Mouse (Mus musculus) kidney, adult 2 months (tissue): ENCODE measurements around the gene Olfr763. TPM values are rescaled to one million over a fixed set of nuclear protein-coding genes. Genes with fewer than 3 reads are reported as not detected.
"Not testable (repeated sequence)": the region's sequence is repeated elsewhere in the genome, so short reads cannot be mapped to it uniquely, and the experiment has no call there.

Source experiments
- DNase-seq: peaks from one replicate; pipeline ENCODE4 v3.0.0; 2021
- H3K27ac ChIP-seq: fragments of 200-500 bp; 2 replicates; pipeline ENCODE4 v1.5.1; 2012; ENCODE audit warnings: low read depth, low read length, control low read depth, inconsistent platforms; ENCODE audit not compliant: insufficient read depth
- H3K27me3 ChIP-seq: fragments of 200-500 bp; replicated peaks from 2 replicates; pipeline ENCODE4 v1.6.1; 2012; ENCODE audit warnings: mild to moderate bottlenecking, moderate library complexity, low read length, inconsistent platforms; ENCODE audit not compliant: control insufficient read depth, insufficient read depth
- H3K36me3 ChIP-seq: fragments of 200-500 bp; 2 replicates; pipeline ENCODE4 v1.6.1; 2012; ENCODE audit warnings: mild to moderate bottlenecking, moderate library complexity, low read length, inconsistent platforms; ENCODE audit not compliant: control insufficient read depth, insufficient read depth
- H3K4me1 ChIP-seq: fragments of 200-500 bp; 2 replicates; pipeline ENCODE4 v1.6.1; 2011; ENCODE audit warnings: low read length; ENCODE audit not compliant: control insufficient read depth, insufficient read depth
- H3K4me3 ChIP-seq: fragments of 200-500 bp; 2 replicates; pipeline ENCODE4 v1.5.1; 2011; ENCODE audit warnings: mild to moderate bottlenecking, low read depth, low read length, control low read depth; ENCODE audit not compliant: insufficient read depth
- CTCF ChIP-seq: fragments of 200-500 bp; conservative IDR thresholded peaks from 2 replicates; pipeline ENCODE4 v1.5.1; 2011; ENCODE audit warnings: low read depth, mild to moderate bottlenecking, control low read depth, low read length, moderate library complexity, mixed read lengths; ENCODE audit not compliant: insufficient read depth, insufficient read length
- POLR2A ChIP-seq: fragments of 200-500 bp; IDR thresholded peaks from one replicate; pipeline ENCODE4 v1.6.1; 2011; ENCODE audit warnings: low read depth, low read length, control low read depth
- WGBS: fragments of 180-500 bp; shearing (Covaris S2); methylation state at CpG from one replicate; pipeline ENCODE4 v1.1.7; 2018; 5-methylcytosine and 5-hydroxymethylcytosine counted together
- polyA plus RNA-seq: library from polyadenylated mRNA; depleted of rRNA; stranded (reverse); fragments of >200 nt; gene quantifications from 2 replicates; pipeline ENCODE4 v1.2.3, GENCODE M21; 2012

Olfr763 gene
- polyA plus RNA-seq, 1 experiment = not detected

DNA sequence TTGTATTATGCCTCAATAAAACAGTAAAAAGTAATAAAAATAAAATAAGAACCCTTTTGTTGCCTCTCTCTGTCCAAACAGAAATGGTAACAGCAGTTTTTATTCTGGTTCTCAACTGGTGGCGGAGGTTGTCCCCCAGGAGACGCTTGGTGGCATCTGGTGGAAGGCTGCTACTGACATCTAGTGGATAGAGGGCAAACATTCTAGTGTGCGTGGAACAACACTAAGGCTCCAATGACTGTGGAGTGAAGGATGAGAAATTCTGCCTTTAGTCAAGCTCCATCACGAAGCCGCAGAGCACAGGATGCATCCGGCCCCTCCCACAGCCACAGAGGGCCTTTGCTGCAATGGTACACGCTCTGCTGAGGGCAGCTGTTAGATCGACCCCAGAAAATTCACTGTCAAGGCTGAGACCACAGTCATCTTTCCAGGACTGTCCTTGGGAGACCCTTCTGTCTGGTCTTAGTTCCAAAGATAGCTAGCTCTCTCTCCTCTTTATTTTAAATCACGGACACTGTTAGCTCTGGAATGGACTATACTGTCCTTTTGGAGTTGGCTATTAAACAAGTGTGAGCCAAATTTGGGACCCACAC is 33.0 kb upstream of the Olfr763 start:
- H3K4me3 ChIP-seq = no peak overlapping the region
- H3K36me3 ChIP-seq = no peaks in the 10 kb centered on the region
- H3K4me1 ChIP-seq = peaks cover 2% of the 10 kb centered on the region; the same call in 1 of the 2 replicates
- no peaks in the 10 kb centered on the region for H3K27me3 ChIP-seq
- WGBS = 17% methylated on average over 9 of the region's 9 CpGs
- TF ChIP-seq CTCF (peak; percentile 92), POLR2A (no peak)
- DNase-seq = peak; percentile 73
- no peak overlapping the region for H3K27ac ChIP-seq

DNA sequence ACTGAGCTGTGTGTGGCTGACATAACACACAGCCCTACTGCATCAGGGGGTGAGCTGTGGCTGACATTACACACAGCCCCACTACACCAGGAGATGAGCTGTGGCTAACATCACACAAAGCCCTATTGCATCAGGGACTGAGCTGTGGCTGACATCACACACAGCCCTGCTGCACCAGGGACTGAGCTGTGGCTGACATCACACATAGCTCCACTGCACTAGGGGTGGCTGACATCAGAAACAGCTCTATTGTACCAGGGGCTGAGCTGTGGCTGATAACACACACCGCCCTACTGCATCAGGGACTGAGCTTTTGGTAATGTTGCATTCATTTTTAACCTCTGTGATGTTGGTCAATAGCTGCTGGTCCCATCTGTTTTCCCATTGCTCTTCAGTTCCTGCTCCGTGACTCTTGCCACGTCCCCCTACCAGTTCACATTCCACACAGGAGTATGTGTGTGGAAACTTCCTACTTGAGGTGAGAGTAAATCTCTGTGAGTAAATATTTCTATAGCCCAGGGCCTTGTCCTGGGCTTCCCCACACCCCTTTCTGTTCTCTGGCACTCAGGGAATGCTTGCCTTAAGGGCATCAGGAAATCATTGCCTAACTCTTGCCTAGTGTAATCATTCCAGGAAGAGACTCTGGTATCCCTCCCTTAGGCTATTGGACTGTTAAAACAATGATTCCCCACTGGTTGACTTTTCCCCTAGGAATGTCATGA is 29.8 kb upstream of the Olfr763 start:
- no peaks in the 10 kb centered on the region for H3K27me3 ChIP-seq
- no peak for TF ChIP-seq POLR2A
- TF ChIP-seq CTCF = no peak
- peaks cover 2% of the 10 kb centered on the region; the same call in 1 of the 2 replicates for H3K4me1 ChIP-seq
- 63% methylated on average over 3 of the region's 3 CpGs for WGBS
- H3K27ac ChIP-seq = no peak overlapping the region
- peak; percentile 42 for DNase-seq
- H3K4me3 ChIP-seq = no peak overlapping the region
- H3K36me3 ChIP-seq = no peaks in the 10 kb centered on the region

DNA sequence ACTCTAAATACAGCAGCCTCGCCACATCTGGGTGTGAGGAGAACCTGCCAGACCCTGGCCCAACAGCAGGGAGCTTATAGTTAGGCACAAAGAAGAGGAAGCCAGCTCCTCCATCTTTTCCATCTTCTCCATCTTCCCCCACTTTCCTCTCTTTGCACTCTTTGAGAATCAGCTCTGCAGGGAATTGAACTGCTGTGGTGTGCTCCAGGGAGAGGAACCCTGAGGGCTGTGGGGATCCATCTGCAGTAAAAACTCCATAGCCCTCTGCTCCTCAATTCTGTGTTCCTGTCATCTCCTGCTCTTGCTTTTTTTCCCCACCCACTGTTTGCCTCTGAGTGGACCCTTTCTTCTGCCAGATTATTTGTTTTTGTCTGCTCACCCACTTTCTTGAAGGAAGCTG is 21.5 kb upstream of the Olfr763 start, which contains the start of gene Olfr9:
Olfr9 (plus strand) TSS at position 301 of the 400 bp plus-strand sequence.
- not testable (repeated sequence) for H3K4me1 ChIP-seq, H3K27me3 ChIP-seq, DNase-seq, H3K4me3 ChIP-seq, H3K27ac ChIP-seq, H3K36me3 ChIP-seq
- 75% methylated on average over 1 of the region's 1 CpGs for WGBS

DNA sequence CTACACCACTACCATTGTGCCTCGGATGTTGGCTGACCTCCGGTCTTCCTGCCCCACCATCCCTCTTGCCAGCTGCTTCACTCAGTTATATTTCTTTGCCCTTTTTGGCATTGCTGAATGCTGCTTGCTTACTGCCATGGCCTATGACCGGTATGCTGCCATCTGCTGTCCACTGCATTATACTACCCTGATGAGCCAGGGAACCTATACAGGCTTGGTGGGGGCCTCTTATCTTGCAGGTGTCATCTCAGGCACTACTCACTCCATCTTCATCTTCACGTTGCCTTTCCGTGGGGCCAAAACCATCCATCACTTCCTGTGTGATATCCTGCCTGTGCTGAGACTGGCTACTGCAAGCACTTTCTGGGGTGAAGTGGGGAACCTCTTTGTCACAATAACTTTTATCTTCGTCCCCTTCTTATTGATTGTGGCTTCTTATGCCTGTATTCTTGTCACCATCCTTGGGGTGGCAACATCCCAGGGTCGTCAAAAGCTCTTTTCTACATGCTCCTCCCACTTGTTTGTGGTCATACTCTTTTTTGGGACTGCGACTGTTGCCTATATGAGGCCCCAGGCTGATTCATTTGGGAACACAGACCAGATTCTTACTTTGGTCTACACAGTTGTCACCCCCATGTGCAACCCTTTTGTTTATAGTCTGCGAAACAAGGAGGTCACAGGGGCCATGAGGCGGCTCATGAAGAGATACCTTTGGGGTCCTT is 20.3 kb upstream of the Olfr763 start:
- not testable (repeated sequence) for H3K27me3 ChIP-seq, H3K4me1 ChIP-seq, H3K36me3 ChIP-seq, DNase-seq, H3K27ac ChIP-seq, H3K4me3 ChIP-seq
- WGBS = 60% methylated on average over 7 of the region's 10 CpGs

DNA sequence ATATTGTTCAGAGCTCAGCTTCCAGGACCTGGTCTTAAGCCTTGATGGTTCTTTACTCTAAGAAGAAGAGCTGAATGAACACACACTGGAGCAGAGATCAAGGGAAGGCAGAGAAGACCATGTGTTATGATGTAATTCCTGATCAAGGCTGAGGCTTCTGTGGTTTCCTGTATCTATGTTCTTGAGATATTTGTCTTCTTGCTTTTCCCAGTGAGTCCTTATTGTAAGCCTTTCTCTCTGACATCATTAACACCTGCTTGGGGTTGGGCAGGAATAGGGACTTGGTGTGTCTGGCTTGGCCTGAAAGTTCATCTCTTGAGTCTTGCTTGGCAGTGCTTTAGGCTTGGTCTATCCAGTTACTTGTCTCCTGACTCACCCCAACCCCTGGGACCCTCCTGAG is 19.6 kb upstream of the Olfr763 start:
- no peak overlapping the region for H3K27ac ChIP-seq
- no peaks in the 10 kb centered on the region; the same call in 1 of the 2 replicates for H3K27me3 ChIP-seq
- no peak for DNase-seq
- H3K4me1 ChIP-seq = no peaks in the 10 kb centered on the region
- no peak for TF ChIP-seq POLR2A
- no peak for TF ChIP-seq CTCF
- H3K4me3 ChIP-seq = no peak overlapping the region
- no peaks in the 10 kb centered on the region for H3K36me3 ChIP-seq

DNA sequence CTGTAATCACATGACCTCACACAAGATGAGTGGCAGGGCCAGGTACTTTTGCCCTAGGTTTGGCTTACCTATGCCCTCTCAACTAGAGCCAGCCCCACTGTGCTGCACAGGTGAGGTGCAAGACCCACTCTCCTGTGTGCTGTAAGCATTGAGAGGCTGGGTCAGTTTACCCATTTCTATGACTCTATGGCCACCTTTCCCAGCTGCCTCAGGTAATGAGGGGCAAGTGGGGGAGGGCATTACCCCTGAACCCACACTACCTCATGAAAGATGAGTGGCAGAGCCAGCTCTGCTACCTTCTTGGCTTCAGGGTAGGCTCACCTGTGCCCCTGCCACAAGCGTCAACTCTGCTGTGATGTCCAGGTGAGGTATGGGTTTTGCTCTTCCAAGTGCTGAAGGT is 14.8 kb upstream of the Olfr763 start:
- TF ChIP-seq POLR2A (no peak), CTCF (no peak)
- Histone ChIP-seq H3K27ac (no peak overlapping the region), H3K4me1 (no peaks in the 10 kb centered on the region), H3K36me3 (no peaks in the 10 kb centered on the region), H3K27me3 (no peaks in the 10 kb centered on the region; the same call in 1 of the 2 replicates), H3K4me3 (no peak overlapping the region)
- WGBS = 97% methylated on average over 1 of the region's 1 CpGs
- DNase-seq = no peak

DNA sequence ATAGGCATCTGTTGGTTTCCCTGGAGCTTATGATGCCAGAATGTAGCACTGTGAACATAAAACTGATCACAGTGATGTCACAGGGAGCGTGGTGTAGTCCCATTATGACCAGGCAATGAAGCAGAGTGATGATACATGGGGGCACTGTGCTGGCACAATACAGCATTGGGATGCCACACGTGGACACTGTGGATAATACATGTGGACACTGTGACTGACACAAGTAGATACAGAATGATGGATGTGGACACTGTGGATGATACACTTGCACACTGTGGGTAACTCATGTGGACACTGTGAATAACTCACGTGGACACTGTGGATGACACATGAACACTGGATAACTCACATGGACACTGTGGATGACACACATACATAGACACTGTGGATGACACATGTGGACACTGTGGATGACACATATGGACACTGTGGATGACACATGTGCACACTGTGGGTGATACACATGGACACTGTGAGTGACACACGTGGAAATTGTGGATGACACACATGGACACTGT is 14.0 kb upstream of the Olfr763 start:
- no peaks in the 10 kb centered on the region for H3K4me1 ChIP-seq
- H3K36me3 ChIP-seq = no peaks in the 10 kb centered on the region
- no peak overlapping the region for H3K27ac ChIP-seq
- 75% methylated on average over 4 of the region's 4 CpGs for WGBS
- DNase-seq = no peak
- no peak for TF ChIP-seq CTCF
- TF ChIP-seq POLR2A = no peak
- no peaks in the 10 kb centered on the region for H3K27me3 ChIP-seq
- H3K4me3 ChIP-seq = no peak overlapping the region
